Mouse (Mus musculus) embryo, embryonic 10 days (tissue): ENCODE data around the gene 5330417C22Rik.
A peak's percentile ranks its signal among the peaks of the same experiment; 100 is the strongest.
"Not testable (repeated sequence)": the region's sequence is repeated elsewhere in the genome, so short reads cannot be mapped to it uniquely, and the experiment has no call there.

Source experiments
- DNase-seq: peaks from one replicate; pipeline ENCODE4 v3.0.0-alpha.2; 2015; ENCODE audit warnings: low spot score

5330417C22Rik gene

DNA sequence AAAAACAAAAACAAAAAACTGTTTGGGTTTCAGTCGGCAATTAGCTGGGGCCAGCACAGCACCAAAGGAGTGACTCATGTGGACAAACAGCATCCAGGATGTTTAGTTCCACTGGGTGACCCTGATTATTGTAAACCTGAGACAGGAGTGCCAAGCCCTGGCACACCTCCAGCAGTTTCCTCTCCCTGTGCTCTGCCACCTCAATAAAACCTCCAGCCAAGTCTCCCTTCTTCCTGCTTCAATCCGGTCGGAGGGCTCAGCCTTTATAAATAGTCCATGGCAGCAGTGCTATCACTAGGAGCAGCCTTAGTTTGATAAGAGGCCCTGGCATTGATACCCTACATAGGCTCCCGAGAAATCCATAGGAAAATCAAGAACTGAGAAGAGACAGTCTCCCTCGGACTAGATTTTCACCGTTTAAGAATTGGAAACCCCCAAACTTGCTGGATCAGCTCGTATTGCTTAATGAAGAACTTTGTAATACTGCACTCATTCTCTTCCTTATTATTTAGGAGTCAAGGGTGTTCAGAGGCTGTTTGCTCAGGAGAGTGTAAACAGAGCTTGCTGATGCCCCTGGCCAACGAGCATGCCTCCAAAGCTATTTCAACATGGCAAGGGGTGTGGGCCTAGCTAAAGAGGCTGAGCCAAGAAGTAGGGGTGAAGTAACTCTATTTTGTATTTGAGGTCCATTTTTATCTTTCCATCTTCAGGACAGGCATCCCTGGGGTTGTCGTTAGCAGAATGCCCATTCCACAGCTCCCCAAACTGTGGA lies 3.0 kb downstream of the 5330417C22Rik start:
- no peak for DNase-seq

DNA sequence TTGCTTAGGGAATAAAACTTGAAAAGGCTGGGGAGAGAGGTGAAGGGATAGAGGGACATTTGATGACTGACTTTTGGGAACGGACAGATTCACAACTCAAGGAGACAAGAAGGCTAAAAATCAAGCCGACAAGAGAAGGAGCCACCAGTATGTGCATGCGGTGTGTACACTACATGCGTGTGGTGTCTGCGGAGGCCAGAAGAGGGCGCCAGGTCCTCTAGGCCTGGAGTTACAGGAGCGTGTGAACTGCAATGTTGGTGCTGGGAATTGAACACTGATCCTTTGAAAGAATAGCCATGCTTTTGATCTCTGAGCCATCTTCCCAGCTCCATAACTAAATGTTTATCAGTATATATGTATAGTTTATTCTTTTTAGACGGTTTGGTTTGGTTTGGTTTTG lies 7.8 kb downstream of the 5330417C22Rik start:
- DNase-seq, result no peak

DNA sequence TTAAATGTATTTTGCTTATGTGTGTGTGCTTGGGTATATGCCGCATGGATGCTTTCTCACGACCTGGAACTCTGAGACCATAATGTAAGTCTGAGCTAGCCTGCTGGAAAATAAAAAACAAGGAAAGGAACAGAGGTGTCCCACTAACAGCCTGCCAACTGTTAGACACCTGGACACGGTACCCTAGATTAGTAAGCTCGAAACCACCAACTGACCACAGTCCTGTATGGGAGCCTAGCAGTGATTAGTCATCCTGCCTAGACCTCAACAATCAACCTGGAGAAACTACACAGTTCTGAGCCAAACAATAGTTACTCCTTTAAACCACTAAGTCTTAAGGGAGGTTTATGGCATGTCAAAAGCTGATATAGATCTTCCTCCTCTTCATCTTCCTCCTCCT lies 12.9 kb downstream of the 5330417C22Rik start:
- no peak for DNase-seq

DNA sequence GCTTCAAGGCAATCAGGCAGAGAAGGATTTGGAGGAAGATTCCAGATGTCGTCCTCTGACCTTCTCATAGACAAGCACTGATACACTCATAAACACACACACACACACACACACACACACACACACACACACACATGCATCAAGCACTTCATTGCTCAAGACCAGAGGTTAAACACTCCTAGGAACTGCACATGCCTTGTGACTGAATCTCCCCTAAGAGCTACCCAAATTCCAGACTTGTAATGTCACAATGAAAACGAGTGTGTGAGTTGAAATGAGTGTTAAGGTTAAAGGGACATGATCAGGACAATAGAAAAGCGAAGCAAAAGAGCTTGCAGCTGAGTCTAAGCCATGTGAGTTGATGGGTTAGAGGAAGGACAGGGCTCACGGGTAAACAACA lies 18.1 kb downstream of the 5330417C22Rik start:
- no peak for DNase-seq

DNA sequence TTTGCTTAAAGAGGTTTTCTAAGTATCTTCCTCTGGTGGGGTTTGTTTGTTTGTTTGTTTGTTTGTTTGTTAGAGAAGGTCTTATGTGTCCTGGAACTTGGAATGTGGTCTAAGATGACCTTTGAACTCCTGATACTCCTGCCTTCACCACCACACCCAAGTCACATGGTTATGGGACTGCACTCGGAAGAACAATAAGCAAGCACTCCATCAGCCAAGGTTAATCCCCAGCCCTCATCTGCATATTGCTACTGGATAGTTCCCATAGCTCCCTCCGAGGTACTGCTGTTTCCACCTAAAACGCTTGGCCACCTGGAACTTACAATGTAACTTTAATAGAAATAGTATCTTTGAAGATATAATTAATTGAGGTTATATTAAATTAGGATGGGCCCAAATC lies 22.9 kb downstream of the 5330417C22Rik start:
- no peak for DNase-seq

DNA sequence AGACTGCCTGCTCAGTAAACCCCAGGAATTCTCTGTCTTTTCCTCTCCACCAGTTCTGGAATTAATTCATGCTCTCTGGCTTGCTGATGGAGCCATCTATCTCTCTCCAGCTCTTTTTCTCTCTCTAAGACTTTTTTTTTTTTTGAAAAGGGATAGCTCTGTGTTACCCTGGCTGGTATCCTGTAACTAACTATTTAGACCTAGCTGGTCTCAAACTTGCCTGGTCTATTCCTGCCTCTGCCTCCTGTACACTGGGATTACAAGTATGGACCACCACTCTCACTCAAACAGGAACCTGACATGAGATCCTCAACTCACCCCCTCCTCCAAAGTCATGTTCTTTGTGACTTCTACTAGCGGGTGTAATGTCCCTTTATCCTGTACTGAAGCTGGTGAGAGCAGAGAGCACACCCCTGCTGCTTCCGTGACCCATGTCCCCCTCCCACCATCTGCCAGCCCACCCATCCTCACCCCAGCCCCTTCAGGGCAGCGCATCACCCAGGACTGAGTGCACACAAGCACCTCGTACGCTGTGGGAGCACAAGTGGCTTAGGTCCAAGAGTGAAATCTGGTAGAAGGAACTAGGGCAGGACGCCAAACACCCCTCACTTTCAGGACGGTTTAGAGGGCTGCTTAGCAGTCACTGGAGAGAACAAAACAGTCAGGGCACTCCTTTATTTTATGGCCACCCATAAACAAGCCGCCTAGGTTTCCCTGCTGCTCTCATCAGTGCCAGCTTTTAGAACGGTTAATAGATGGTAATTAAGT lies 25.4 kb downstream of the 5330417C22Rik start:
- no peak for DNase-seq

DNA sequence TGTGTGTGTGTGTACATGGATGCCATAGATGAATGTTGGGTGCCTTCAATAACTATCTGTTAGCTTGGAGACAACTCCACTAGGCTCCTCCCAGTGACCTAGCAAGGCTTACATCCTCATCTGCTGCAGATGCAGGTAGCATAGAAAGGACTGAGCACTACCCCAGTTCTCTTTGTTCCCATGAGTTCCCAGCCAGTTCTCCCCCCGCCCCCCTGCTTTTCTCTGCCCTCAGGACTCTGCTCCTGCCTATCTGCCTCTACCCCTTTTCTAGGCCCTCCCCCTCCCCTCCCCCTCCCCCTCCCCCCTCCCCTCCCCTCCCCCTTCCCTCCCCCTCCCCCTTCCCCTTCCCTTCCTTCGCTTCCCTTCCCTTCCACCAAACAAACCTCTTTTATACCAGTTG lies 26.2 kb downstream of the 5330417C22Rik start:
- DNase-seq, result no peak

DNA sequence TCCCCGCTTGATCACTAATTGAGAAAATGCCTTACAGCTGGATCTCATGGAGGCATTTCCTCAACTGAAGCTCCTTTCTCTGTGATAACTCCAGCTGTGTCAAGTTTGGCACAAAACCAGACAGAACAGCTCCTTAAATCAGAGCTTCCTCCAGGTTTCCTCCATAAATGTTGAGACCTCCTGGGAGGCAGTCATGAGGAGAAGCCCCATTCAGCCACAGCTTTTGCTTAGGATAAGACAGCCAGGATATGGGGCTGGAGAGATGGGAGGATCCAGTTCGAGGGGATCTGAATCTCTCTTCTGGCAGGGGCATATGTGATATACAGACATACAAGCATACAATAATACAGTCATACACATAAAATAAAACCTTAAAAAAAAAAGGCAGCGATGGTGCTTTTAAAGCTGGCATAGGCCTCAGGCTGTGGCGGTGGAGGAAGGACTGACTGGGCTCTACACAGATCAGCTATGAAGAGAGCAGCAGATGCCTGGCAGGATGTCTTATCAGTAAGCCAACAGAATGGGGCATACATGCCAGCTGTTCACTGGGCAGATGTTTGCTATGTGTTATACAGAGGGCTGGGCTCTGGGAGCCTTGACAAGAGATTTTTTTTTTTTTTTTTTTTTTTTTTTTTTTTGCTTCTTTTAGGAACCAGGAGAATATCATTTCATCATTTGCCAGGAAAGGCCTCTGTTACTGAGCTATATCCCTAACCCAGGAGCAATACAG lies 27.4 kb downstream of the 5330417C22Rik start:
- no peak for DNase-seq

DNA sequence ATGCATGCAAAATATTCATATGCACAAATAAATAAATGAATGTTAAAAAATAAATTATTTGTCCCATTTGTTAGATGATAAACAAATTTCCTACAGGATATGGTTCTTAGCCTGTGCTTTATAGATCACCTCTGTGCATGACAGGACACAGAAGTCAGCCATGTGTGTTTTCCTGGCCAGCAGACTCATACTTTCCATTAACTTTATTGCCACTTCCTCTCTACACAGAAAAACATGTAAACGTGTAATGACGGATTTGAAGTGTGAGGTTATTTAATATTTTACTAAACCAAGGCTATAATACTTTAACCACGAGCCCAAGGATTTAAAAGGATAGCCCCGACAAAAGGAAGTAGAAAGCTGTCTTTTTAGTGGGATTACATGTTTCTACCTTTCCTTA lies 32.4 kb downstream of the 5330417C22Rik start:
- DNase-seq, result no peak

DNA sequence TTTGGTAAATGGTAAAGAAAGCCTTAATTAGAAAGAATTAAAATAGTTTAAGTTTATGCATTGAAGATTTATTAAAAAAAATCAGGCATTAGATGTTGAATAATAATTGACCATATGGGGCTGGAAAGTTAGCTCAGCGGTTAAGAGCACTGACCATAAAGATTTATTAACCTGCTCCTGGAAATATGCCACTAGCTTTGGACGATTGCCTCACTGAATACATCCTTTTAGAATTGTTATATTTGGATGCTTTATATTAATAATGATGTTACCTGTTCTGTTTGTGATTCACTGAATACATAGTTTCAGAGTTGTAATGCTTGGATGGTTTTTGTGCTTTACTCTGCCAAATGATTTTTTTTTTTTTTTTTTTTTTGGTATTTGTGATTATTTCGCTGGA lies 34.9 kb downstream of the 5330417C22Rik start:
- DNase-seq, result not testable (repeated sequence)

DNA sequence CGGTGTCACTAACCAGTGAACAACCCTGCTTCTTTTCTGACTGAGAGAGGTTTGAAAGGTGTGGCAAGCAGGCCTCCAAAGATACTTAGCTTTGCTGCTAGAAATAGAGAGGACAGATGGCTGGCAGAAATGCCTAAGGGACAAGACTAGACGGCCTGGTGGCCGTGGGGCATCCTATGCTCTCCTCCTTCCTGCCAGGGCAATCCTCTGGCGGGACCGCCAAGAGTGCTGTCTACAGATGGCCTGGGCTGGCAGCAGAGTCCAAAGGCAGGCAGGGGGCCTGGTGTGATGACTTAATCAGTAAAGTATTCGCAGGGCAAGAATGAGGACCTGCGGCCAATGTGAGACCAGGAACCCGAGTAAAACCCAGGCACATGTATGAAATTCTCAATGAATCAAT lies 36.5 kb downstream of the 5330417C22Rik start:
- no peak for DNase-seq

DNA sequence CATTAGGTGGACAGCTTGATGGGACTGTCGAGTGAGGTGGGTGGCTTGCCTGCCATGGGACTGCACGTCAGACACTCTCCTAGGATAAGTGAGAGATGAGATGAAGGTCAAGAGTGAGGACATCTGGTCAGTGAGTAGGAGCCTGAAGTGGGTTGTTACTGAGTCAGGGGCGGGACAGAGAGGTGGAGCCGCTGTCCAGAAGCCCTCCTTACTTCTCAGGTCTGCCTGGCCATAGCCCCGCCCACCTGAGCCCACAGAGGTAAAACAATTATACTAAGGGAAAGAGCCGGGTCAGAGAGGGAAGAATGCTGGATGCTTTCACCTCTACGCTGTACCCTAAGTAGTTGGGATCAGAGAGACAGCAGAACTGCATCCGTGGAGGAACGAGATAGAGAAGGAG lies 38.7 kb downstream of the 5330417C22Rik start:
- DNase-seq, result no peak

DNA sequence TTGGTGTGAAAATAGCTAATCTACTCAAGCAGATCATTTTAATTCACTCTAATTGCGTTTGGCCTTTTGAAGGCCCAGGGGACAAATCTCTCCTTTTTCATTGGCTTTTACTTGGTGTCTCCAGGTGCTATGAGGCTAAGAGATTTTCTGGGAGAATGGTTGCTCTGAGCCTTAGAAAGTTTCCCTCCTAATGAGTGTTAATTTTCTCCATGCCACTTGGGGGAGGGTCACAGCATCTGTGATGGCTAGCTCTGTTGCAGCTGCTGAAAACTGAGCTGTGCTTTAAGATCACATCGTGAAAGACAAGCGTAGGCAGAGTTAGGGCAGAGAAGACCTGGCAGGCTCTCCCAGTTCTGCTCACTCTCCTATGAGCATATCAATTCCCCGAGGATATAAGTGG lies 40.9 kb downstream of the 5330417C22Rik start:
- DNase-seq, result no peak

DNA sequence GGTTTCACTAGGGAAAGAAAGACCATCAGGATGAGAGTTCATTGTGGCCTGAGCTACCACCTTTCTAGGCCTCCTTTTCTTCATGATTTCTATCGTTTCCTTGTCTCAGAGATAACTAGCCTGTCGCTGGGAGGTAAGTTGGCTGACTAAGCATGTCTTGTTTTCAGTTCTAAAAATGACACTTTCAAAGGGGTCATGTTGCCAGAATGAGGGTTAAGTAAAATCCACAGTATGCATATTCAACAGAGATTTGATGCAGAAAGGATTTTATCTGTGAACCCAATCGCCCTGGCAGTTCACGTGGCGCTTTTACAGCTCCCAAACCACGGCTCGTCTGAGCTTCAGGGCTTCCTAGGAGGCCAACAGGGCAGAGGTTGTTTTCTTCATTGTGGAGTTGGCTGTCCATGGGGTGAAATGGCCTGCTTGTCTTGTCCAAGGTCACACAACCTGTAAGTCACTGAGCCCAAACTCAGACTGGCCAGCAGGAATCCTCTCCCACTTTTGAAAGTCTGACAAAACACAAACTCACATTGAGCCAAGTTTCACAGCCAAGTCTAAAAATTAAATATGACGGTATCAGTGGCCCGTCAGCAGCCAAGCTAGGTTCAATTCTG lies 41.4 kb downstream of the 5330417C22Rik start:
- no peak for DNase-seq

DNA sequence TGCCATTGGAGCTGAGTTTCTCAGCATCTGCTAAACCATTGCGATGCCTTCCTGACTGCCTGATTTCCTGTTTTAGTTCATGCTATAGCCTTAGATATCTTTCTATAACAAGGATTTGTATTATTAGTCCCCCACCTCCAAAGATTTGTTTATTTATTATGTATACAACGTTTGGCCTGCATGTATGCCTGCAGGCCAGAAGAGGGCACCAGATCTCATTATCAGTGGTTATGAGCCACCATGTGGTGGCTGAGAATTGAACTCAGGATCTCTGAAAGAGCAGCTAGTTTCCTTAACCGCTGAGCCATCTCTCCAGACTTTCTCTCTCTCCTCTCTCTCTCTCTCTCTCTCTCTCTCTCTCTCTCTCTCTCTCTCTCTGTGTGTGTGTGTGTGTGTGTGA lies 46.4 kb downstream of the 5330417C22Rik start:
- peak; percentile 32 for DNase-seq

DNA sequence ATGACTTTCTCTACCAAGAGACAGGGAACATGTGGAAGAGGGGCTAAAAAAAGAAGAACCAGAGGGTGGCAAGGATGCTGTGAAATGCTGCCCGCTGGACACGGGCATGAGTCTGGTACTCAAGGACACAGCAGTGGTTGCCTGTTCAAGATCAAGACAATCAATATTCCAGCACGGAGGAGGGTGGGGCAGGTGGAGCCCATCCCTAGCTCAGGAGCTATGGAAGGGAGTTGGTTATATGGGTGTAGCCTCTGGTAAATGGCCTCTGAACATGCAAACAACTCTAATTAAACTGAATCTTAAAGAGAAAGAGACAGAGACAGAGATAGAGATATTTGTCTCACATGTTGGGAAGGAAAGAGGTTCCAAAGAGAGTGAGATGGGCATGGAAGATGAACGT lies 51.6 kb downstream of the 5330417C22Rik start:
- no peak for DNase-seq

DNA sequence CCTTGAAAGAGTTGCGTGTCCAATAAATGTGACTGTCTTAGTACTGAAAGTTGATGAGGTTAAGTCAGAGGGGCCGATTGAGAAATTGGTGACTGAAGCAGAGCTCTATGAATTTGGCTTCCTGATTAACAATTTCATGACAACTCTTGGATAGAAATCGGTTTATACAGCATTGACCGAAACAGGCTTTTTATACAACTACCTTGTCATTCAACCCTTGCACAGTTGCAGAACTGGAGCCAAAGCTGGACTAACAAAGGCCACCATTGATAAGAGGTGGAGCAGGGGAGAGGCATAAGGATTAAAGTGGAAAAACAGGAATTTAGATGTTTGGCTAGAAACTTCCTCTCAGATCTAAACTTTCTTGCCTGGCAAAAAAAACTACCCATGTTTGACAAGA lies 57.5 kb downstream of the 5330417C22Rik start:
- no peak for DNase-seq

DNA sequence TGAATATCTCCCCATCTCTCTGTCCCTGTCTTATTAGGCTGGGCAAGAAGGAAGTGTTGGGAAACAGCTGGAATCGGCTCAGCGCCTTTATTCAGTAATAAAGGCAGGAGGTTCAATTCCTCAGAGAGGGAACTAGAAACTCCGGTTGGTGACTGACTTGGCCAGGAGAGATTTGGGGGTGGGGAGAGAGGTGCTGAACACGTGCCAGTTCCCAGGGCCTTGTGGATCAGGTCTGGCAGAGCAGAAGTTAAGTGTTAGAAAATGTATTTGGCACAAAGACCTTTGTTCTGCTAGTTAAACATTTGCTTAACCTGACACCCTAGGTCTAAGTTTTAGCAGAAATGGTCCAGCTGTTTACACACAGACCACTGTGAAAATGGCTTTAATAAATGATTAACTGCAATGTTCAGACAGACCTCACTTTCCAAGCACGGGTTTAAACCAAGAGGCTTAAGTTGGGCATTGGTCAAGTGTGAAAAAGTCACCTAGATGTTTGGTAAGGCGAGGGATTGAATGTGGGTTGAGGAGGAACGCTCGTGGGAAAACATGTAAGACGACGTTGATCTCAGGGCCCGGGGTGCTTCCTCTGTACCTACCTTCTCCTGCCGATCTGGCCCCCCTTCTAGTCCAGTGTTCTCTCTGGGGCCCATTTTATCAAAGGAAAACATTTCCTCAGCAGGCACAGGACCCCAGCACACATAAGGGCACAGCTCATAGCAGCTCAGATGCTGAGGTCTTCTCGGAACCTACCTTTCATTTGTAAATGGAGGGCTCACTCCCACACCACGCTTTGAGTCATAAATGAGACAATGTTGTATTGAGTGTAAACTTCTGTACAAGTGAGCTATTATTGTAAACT lies 59.3 kb downstream of the 5330417C22Rik start:
- DNase-seq, result no peak

DNA sequence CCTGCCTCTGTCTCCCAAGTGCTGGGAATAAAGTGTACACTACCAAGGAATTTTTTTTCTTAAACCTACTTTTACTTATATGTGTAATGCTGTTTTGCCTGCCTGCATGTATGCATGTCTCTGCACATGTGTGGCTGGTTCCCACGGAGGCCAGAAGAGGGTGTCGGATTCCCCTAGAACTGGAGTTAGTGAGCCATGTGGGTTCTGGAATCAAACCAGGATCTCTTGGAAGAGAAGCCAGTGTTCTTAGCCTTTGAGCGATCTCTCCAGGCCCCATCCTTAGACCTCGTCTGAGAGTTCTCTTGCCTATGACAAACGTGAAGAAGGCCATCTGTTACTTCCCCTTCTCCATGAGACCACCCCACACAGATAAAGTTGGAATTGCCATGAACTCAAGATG lies 60.8 kb downstream of the 5330417C22Rik start:
- DNase-seq, result no peak

DNA sequence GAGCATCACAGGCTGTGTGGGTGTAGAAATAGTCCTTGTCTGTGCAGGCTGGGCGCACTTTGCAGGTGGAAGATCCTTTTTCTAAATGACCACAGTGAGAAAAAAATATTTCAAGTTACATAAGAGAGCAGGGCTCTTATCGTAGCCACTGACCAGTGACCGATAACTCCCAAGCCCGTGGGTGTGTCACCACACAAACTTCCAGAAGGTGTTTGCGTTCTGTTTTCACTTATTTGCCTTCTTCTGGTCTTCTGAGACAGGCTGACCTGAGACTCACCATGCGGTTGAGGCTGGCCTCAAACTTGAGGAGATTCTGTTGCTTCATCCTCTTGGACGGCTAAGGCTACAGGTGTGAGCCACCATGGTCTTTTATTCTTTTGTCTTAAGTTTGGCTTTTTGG lies 61.4 kb downstream of the 5330417C22Rik start:
- DNase-seq, result no peak

DNA sequence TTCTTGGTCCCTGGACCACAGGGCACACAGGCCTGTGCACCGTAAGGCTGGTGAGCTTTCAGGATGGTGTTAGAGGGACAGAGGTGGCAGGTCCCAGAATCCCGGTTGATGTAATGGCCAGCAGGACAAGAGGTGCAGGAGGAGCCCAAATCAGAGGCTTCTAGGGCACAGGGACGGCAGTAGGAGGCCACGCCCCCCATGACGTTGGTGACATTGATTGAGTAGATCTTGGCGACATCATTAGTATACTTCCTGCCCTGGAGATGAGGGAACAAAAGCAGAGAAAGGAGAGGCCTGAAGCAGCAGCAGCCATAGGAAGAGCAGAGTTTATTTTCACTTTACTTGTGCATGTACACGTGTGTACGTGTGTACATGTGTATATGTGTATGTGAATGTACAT lies 68.6 kb downstream of the 5330417C22Rik start:
- DNase-seq, result peak; percentile 68

DNA sequence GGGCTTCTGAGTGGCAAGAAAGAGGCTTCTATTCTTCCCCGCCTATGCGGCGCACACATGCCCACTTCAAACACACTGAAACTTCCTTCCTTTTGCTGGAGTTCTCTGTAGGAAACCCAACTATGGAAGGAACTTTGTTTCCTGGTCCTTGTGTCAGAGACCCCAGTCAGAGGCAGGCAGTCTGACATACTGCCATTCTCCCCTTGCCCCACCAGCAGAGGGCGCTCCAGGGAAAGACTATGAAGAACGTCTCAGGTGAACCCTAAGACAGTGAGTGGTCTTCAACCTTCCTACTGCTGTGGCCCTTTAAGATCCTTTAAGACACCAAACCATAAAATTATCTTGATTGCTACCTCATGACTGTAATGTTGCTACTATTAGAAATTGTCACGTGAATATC lies 69.9 kb downstream of the 5330417C22Rik start:
- no peak for DNase-seq
